Mouse (Mus musculus): Measurements from ENCODE around the gene Larp4b.

Larp4b gene

DNA sequence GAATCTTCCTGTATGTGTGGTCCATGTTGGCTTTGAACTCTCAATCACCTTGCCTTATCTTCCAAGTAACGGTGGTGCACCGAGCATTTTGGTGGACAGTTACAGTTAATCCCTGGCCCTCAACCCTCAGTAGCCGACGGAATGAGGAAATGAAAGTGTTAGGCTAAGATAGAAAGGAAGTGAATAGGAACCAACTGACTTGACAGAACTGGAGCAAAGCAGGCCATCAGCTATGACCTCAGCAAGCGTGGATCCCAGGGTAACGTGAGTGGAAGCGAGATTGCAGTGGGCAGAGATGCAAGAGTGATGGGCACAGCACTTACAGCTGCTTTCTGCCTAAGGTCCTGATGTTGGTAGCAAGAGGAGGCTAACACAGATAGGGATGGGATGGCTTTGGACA lies 31.5 kb downstream of the Larp4b start:
- DNase-seq (ENCODE audit: low spot score): no peak

DNA sequence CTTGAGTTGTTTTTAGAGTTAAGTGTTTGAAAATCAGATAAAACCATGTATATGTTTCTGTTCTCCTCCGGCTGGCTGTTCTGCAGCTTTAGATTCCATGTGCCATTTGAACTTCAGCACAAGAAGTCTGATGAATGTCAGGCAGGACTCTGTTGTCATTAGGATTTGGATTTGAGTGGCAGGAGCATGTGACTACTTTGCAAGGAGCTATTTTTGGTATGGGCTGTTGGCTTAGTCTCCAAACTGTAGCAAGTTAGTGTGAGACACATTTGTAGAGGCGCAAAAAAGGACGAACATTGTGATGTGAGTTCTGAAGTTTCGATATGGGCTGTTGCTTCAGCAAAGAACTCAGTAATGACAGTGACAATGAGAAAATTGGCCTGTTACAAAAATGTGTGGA lies 34.0 kb downstream of the Larp4b start:
- no peak for DNase-seq (ENCODE audit: low spot score)

DNA sequence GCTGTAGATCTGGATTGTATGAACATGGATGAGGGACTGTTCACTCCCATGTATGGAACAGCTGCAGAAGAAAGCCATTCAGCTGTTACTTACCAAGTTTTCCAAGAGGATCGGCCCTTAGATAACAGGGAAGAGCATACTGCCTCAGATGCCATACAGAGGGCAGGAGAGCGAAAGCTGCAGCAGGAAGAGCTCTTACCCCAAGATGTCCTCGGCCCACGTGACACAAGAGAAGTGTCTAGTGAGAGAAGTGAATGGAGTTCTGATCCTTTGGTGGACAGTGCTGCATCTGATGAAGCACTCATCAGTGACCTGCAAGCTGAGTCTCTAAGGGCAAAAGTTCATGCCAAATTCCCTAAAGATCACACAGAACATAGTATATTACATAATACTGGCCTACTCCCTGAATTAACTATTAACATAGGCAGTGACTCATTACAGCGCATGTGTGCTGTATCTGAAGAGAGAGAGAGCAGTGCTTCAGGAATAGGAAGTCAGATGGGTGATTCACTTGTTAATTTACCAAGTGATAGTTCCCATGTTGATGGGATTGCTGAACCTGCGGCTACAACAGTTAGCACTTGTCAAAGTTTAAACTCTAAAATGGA lies 35.1 kb downstream of the Larp4b start:
- DNase-seq (ENCODE audit: low spot score): no peak

DNA sequence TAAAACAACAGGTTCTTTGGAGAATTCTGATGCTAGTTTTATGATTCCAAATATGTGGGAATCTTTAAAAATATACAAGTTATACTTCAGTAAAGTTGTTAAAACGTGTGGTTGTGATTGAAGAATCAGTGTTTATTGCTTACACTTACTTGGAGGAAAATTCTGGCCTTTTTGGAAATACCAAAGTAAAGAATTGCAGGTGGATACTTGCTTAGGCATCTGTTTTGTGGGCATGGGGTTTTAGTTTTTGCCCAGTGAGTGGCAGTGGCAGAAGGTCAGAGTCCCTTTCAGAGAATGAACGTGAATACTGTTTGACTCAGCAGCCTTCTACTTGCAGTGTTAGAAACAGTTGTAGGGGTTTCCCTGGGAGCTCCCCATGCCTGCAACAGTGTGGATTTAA lies 40.7 kb downstream of the Larp4b start:
- no peak for DNase-seq (ENCODE audit: low spot score)

DNA sequence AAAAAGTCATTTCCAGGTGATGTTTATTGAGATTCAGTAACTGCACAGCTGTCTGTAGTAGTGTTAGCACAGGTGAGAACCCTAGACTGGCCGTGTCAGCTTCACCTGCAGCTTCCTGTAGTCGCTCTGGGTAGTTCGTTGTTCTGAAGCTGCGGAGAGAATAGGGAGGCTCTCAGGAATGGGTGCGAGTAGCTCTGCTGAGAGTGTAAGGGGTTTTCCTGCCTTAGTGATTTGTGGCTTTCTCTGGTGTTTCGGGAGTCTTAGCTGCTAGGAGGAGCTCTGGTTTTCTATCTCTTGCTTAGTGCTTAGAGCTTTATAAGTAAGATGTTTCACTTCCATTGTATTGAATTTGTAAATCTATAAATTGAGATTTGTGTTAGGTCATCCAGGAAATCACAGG lies 42.4 kb downstream of the Larp4b start:
- no peak for DNase-seq (ENCODE audit: low spot score)

DNA sequence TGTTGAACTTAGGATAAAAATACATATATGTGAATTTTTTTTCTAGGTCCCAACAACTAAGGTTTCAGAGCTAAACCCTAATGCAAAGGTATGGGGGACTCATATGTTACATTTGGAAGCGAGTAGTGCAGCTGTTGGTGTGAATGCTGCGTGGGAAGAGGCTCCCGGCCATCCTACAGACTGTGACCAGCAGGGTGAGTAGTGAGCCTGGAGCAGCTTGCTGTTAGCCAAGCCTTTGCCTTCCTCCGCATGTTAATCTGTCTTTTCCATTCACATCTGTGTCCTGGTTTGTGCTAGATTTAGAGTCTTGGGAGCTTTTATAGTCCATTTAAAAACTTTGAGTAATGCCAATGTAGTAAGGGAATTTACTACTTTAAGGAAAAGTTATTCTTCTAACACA lies 43.1 kb downstream of the Larp4b start:
- DNase-seq (ENCODE audit: low spot score): no peak

DNA sequence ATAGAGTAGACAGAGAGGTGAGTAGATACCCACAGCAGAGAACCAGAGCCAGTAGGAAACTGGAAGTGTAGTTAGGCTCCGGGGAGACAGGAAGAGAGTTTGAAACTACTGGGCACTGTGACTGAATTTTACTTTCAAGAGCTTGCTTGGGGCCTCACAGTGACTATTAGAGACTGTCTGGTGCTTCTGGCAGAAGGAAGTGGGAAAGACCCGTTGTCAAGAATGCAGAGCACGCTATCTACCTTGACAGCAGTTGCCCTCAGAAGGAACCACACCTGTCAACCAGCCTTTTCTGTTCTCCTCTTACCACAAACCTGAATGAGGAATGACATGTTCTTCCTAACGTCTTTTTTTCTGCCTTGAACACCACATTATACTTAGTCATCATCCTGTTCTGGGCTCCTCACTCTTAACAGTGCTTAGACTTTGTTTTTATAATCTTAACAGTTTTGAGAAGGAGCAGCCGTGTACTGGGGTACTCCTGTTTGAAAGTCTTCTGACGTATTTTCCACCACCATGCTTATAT lies 45.8 kb downstream of the Larp4b start:
- DNase-seq (ENCODE audit: low spot score): no peak

DNA sequence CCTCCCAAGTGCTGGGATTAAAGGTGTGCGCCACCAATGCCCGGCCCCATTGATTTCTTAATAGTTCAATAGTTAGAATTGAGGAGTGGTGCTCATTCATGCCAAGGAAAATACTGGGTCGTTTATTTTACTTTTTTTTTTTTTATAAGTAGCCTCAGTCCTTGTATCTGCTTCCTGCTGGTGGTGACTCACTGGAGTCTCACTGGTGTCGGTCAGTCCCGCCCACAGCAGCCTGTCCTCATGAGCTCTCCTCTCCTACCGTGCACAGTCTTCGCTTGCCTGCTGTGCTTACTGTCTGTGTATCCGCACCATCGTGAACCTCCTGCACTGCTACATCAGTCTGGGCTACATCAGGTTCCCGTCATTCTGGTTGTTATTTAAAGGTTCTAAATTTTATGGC lies 46.5 kb downstream of the Larp4b start:
- no peak for DNase-seq (ENCODE audit: low spot score)

DNA sequence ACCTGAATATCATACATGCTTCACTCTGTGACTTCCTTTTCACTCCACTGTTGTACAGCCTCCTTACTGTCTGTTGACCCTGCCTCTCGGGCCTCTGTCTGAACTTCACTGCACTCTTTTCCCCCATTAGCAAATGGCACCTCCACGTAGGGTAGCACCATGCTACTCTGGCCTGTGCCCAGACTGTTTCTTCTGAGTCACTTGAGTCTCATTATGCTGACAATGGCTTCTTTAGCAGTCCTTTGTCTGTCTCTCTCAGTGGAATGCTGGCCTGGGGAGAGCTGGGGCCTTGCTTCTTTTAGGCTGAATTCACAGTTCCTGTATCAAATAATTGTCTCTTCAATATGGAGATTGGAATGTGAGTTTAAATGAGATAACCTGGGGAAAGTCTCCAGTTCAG lies 48.7 kb downstream of the Larp4b start:
- no peak for DNase-seq (ENCODE audit: low spot score)

DNA sequence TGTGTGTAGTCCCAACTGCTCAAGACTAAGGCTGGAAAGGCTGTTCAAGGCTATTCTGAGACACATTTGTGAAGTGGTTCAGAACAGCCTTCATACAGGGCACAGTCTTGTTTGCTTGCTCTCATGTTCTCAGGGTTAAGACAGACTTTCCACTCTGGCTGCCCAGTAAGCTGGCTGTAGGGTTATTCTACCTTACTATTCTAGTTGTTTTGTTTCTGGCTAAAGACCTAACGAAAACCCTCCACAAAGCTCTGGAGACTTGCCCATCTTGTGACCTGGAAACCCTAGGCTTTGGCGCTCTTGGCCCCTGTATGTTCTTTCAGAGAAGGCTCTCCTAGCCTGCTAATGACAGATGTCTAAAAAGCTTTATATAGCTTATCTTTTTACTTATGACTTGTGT lies 55.1 kb downstream of the Larp4b start:
- DNase-seq (ENCODE audit: low spot score): no peak

DNA sequence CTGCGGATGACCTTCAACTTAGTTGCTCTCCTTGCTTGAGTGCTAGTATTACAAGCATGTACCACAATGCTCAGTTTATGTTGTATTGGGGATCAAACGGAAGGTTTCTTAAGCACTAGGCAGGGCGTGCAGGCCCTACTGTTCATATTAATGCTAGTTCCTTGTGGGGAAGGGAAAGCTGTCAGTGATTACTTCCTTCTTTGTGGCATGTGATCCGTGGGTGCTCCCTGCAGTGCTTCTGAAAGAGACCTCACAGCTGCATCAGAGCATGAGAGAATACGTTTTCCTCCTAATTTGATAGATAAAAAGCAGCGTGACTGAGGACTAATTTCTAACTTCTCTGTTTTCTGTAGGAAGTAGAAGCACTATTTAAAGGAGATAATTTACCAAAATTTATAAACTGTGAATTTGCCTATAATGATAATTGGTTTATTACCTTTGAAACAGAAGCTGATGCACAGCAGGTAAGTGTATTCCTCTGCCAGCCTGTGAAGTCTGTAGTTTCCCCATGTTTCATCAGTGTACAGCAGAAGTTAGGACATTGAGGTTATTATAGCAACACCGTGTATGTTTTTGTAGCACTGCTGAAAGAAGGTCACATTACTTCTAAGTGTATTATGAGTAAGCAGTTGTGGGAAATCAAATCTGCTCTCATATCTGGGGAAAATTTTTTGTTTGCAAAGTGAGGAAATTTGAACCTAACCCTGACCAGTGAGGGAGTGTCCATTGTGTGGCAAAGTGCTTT lies 56.0 kb downstream of the Larp4b start:
- DNase-seq (ENCODE audit: low spot score): no peak

DNA sequence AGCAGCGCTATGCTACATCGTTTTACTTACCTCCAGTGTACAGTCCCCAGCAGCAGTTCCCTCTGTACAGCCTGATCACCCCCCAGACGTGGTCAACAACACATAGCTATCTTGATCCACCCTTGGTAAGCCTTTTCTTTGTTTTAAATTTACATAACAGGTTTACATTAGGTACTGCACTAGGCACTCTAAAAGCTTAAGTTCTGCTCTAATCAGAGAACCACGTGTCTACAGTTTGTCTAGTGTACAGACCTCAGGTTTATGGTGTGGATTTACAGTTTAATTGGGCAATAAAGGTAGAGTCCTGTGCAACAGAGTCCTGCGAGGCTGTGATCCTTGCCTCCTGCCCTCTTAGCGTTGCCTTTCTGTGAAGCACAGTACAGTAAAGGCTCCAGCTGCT lies 57.4 kb downstream of the Larp4b start:
- DNase-seq (ENCODE audit: low spot score): no peak

DNA sequence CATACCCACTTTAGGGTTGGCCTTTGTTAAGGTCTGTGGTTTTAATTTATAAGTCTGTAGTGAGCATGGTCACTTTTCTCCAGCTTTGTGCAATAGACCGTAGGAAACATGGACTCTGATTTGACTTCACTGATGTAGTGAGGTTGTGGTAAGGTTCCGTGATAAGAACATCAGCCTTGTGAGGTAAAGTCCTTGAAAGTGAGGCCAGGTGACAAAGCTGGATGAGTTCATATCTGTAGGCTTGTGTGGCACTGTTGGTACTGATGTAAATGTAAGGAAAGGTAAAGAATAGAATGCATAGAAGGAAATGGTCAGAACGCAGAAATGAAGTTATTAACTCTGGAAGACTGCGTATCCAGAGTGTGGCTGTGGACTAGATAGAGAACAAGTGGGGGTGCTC lies 57.9 kb downstream of the Larp4b start:
- no peak for DNase-seq (ENCODE audit: low spot score)

DNA sequence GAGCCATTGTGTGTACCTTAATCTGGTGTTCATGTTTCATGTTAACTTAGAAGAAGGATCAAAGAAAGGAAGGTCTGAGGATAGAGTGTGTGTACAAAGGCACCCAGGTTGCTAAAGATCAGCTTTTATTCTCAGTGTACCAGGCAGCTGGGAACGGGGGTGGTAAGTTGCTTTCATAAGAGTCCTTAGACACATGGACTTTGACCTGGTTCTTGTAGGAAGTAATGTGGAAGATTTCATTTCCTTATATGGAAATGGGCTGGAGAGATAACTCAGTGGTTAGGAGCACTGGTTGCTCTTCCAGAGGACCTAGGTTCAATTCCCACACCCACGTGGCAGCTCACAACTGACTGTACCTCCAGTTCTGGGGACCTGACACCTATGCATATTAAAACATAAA lies 58.6 kb downstream of the Larp4b start:
- no peak for DNase-seq (ENCODE audit: low spot score)

DNA sequence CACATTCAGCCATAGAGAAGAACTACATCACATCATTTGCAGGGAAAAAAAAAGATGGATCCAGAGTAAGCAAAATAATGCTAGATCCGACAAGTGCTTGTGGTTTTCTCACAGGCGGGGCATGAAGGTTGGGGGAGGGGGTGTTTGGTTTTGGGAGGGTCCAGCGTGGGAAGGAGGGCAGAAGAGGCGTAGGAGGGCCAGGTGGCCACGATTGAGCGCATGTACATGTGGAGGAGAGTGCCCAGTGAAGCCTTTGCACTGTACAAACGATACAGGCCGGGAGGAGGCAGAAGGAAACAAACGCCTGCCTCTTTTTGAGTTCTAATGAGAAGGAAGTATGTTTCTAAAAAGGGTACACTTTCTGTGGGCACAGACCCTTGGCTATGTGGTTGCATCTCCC lies 60.1 kb downstream of the Larp4b start:
- DNase-seq (ENCODE audit: low spot score): no peak

DNA sequence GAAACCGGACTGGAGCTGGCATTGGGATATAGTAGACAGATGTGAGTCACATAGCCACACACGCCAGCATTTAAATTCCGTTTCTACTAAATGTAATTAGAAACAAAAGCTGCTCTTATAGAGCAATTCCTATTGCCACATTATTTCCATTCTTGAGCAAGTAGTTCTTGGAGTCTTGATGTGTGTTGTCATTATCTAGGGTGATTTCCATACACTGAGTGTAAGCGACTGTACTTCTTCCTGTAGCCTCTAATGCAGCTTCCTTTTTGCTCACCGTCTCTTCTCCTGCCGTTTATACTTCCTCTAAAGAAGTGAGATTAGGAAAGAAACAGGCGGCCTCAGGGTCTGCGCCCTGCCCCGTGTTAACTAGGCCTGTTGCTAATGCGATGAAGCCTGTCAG lies 65.6 kb downstream of the Larp4b start:
- DNase-seq (ENCODE audit: low spot score): no peak

DNA sequence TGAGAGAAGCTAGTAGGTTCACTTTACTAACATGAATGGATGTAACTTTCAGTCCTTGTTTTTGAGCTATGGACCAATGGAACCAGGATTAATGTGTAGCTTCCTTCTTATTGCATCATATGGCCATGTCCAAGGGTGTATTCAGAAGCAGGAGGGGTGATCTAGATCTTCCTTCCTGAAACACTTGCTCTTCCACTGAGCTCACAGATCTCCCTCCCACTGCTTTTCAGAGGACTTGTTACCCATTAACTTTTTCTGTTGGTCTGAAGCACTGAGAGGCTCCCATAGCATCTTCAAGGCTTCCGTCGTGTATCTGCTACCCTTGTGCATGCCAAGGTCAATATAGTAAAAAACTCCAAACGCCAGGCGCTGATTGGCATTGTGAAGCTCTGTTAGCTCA lies 69.2 kb downstream of the Larp4b start:
- no peak for DNase-seq (ENCODE audit: low spot score)

DNA sequence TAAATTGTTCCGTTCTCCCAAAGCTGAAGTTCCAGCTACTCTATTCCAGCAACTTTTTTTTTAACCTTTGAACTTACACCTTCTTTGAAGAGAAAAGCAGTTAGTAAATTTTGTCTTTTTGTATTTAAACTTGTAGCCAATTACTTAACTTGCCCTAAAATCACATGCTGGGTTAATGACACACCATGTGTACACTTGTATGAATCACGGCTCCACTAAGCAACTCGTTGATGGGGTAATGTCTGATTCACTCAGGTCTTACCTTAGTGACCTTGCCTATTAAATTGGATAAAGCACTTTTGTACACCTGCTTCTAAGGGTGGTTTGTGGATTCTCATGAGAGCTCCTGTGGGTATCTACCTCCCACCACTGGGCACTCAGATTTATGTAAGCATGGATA lies 74.2 kb downstream of the Larp4b start:
- DNase-seq (ENCODE audit: low spot score): no peak

DNA sequence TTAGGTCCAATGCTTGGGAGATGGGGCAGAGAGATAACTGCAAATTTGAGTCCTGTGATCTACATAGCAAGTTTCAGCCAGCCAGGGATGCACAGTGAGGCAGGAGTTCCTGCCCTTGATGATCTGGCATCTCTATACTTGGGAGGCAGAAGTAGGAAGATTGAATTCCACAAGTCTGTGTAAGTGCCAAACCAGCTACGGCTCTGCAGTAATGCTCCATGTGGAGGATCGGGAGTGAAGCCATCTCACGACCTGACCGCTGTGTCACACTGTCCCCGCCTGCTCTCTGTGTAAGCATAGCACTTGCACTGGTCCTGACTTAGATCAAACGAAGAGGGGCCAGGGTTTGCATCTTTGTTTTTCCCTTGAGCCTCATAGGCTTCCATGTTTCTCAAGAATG lies 75.9 kb downstream of the Larp4b start:
- no peak for DNase-seq (ENCODE audit: low spot score)

DNA sequence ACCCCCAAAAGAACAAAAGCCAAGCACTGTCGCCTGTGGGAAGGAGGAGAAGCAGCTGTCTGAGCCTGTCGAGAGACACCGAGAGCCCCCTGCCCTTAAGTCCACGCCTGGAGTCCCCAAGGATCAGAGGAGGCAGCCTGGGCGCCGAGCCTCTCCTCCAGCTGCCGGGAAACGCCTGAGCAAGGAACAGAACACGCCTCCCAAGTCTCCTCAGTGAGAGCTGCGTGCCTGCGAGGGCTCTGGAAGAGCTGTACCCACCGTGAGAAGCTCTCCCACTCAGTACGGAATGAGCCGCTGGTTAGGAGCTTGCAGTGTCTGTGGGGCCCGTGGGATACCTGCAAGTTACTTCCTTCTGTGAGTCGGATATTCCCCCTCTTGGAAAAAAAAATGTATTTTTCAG lies 77.0 kb downstream of the Larp4b start:
- no peak for DNase-seq (ENCODE audit: low spot score)

DNA sequence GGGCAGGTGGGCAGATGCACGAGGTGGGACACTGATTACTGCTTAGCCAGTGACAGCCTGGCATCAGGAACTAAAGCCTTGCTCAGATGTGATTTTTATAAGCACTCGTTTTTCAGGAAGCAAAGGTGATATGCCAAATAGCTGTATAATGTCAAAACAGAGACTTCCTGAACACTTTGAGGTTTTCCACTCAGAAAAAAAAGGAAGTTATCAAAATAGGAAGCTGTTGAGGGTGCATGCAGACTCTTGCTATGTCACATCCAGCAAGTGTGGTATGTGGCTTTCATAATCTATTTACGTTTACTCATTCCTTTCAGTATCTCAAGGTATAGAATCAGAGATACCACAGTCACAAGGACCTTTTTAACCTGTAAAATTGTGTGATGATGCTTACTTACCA lies 79.7 kb downstream of the Larp4b start:
- no peak for DNase-seq (ENCODE audit: low spot score)

DNA sequence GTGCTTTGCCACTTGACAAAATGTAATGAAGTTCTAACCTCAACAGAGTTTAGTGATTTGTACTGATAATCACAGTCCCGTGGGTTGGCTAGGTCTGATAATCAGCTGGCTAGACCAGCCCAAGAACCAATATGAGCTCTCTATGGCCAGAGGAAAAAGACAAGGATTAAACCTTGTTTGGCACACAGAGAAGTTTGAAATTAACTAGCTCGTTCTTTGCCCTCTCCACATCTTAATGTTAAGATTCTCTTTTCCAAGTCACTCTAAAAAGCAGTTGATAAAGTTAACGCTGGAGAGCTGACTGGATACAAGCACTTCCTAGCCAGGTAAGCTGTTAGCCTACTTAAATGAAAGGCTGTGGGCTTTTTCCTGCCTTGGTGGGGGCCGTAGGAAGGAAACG lies 81.5 kb downstream of the Larp4b start:
- DNase-seq (ENCODE audit: low spot score): no peak

DNA sequence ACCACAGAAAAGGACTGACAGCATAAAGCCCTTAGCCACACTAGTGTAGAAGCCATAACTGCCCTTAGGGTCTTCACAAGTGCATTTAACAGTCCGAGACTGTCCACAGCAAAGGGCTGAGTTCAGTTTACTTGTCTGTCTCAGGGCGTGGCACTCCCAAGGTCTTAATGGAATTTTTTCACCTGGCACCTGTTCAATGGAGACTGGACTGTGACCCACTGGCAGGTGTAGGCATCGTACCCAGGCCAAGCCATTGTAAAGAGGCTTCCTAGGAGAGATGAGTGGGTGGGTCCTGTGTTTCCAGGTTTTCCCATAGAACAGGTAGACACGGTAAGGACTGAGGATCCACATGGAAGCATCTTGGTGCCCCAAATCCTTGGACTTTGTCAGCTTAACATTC lies 84.6 kb downstream of the Larp4b start:
- DNase-seq (ENCODE audit: low spot score): no peak

DNA sequence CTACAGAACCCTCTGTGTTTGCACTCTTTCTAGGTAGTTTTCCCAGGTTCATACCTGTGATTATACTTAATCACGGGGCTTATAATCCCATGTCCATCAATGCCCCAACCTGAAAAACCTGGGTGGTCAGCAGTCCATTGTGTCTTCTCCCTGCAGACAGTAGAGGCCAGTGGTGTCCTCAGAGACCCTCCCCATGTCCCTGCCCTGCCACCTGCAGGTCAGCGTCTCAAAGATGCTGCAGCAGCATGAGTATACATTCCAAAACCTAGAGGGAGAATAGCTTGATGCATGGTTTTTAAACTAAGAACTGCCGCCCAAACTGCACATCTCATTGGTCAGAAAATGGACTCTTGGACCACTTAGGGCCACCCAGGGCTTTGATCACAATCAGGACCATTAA lies 85.0 kb downstream of the Larp4b start:
- DNase-seq (ENCODE audit: low spot score): no peak
